Mouse (Mus musculus) brain, embryonic 14.5 days (tissue): ENCODE results near the gene Slc22a20. TPM values are rescaled to one million over a fixed set of nuclear protein-coding genes. Genes with fewer than 3 reads are reported as not detected.
A peak's percentile ranks its signal among the peaks of the same experiment; 100 is the strongest.

Experiments
- DNase-seq: peaks from one replicate; pipeline ENCODE4 v3.0.0-alpha.2; 2011; ENCODE audit warnings: low read depth
- CTCF ChIP-seq: fragments of 200-500 bp; IDR thresholded peaks from 2 replicates; pipeline ENCODE4 v1.5.1; 2012; ENCODE audit warnings: inconsistent platforms, mild to moderate bottlenecking, moderate library complexity, borderline replicate concordance; ENCODE audit not compliant: insufficient read depth, insufficient read length; ENCODE audit errors: extremely low read depth
- POLR2A ChIP-seq: fragments of 200-500 bp; IDR thresholded peaks from 2 replicates; pipeline ENCODE4 v1.6.1; 2012; ENCODE audit warnings: mild to moderate bottlenecking, inconsistent platforms, borderline replicate concordance; ENCODE audit not compliant: poor library complexity, insufficient read depth, insufficient read length, severe bottlenecking; ENCODE audit errors: extremely low read depth
- polyA plus RNA-seq: library from polyadenylated mRNA; depleted of rRNA; stranded (reverse); fragments of >200 nt; gene quantifications from 2 replicates; pipeline ENCODE4 v1.2.3, GENCODE M21; 2012

The Slc22a20 gene
- polyA plus RNA-seq, 1 experiment, result not detected

GRCm38 (mm10) chr19:5988815-5989452, 3.0 kb upstream of the Slc22a20 start:
- peak; percentile 92 for DNase-seq
- TF ChIP-seq CTCF (no peak), POLR2A (peak; percentile 36; the same call in 1 of the 2 replicates)

GRCm38 (mm10) chr19:5988027-5988814, 2.3 kb upstream of the Slc22a20 start:
- no peak for TF ChIP-seq CTCF
- TF ChIP-seq POLR2A, result no peak

GRCm38 (mm10) chr19:5980477-5980876, 5.5 kb downstream of the Slc22a20 start:
- DNase-seq, result no peak
- TF ChIP-seq POLR2A (no peak), CTCF (no peak)

More at GRCm38 (mm10) chr19:5988027-5988814, 2.3 kb upstream of the Slc22a20 start:
- no peak for DNase-seq

GRCm38 (mm10) chr19:5977717-5978116, 8.2 kb downstream of the Slc22a20 start:
- DNase-seq, result no peak
- TF ChIP-seq CTCF (no peak), POLR2A (no peak)

GRCm38 (mm10) chr19:5975676-5976075, 10.3 kb downstream of the Slc22a20 start:
- peak; percentile 93 for DNase-seq
- TF ChIP-seq CTCF (no peak), POLR2A (no peak)

GRCm38 (mm10) chr19:5975112-5975511, 10.8 kb downstream of the Slc22a20 start:
- TF ChIP-seq POLR2A (no peak), CTCF (no peak)
- peak; percentile 68 for DNase-seq

- no peak for TF ChIP-seq POLR2A
- no peak for TF ChIP-seq CTCF
- DNase-seq, result no peak
Observed at GRCm38 (mm10) chr19:5967664-5968063, 18.3 kb downstream of the Slc22a20 start.

- DNase-seq, result no peak
- no peak for TF ChIP-seq CTCF
- no peak for TF ChIP-seq POLR2A
Observed at GRCm38 (mm10) chr19:5966786-5967185, 19.2 kb downstream of the Slc22a20 start.

GRCm38 (mm10) chr19:5965910-5966309, 20.0 kb downstream of the Slc22a20 start:
- TF ChIP-seq CTCF, result no peak
- TF ChIP-seq POLR2A, result no peak
- DNase-seq, result no peak

- DNase-seq, result peak; percentile 85
- TF ChIP-seq CTCF, result peak; percentile 82; the same call in 1 of the 2 replicates
- no peak for TF ChIP-seq POLR2A
Observed at GRCm38 (mm10) chr19:5965280-5965679, 20.7 kb downstream of the Slc22a20 start.

GRCm38 (mm10) chr19:5964804-5965203, 21.1 kb downstream of the Slc22a20 start:
- TF ChIP-seq CTCF (no peak), POLR2A (no peak)

GRCm38 (mm10) chr19:5963883-5964562, 21.9 kb downstream of the Slc22a20 start, which contains the start of gene Pola2:
TSS of gene Pola2 (minus strand) at chr19:5964202.
- TF ChIP-seq CTCF (no peak), POLR2A (peak; percentile 50; the same call in 1 of the 2 replicates)
- DNase-seq, result peak; percentile 96

More at GRCm38 (mm10) chr19:5964804-5965203, 21.1 kb downstream of the Slc22a20 start:
- DNase-seq, result no peak
